Mouse (Mus musculus) ES-E14 (cell line): Measurements from ENCODE around the gene Notch2.

Experiments
- CHD2 ChIP-seq: IDR thresholded peaks from 2 replicates; pipeline ENCODE4 v1.6.1; 2014; ENCODE audit warnings: mild to moderate bottlenecking, low read depth, low read length, inconsistent platforms
- HCFC1 ChIP-seq: IDR thresholded peaks from 2 replicates; pipeline ENCODE4 v1.6.1; 2012; ENCODE audit warnings: low read length, inconsistent platforms, borderline replicate concordance; ENCODE audit not compliant: insufficient read depth
- MAFK ChIP-seq: IDR thresholded peaks from 2 replicates; pipeline ENCODE4 v1.6.1; 2014; ENCODE audit warnings: mild to moderate bottlenecking, low read depth, low read length, inconsistent platforms; ENCODE audit not compliant: insufficient read depth
- ZNF384 ChIP-seq: IDR thresholded peaks from 2 replicates; pipeline ENCODE4 v1.6.1; 2012; ENCODE audit warnings: low read depth, low read length, inconsistent platforms

- TF ChIP-seq CHD2 (no peak), HCFC1 (no peak), MAFK (no peak), ZNF384 (no peak)
Observed at GRCm38 (mm10) chr3:98060981-98061660, 47.8 kb downstream of the Notch2 start.
